Mouse (Mus musculus) neural tube, embryonic 15.5 days (tissue): ENCODE measurements around the gene Ctnnbl1. TPM values are rescaled to one million over a fixed set of nuclear protein-coding genes. Genes with fewer than 3 reads are reported as not detected.

ENCODE experiments used
- ATAC-seq: fragments of 200-750 bp; cut with Nextera tagmentation; 2 replicates; pipeline ENCODE4 v1.8.0; 2017; ENCODE audit warnings: mild to moderate bottlenecking, moderate TSS enrichment, moderate library complexity; ENCODE audit not compliant: low FRiP score
- H3K27ac ChIP-seq: fragments of 300-500 bp; sonication (generic); replicated peaks from 2 replicates; pipeline ENCODE4 v1.5.1; 2015; ENCODE audit warnings: mild to moderate bottlenecking, inconsistent platforms
- H3K27me3 ChIP-seq: fragments of 300-500 bp; sonication (generic); replicated peaks from 2 replicates; pipeline ENCODE4 v1.6.1; 2015; ENCODE audit warnings: inconsistent platforms
- H3K36me3 ChIP-seq: fragments of 300-500 bp; sonication (generic); 2 replicates; pipeline ENCODE4 v1.6.1; 2015; ENCODE audit warnings: inconsistent platforms
- H3K4me1 ChIP-seq: fragments of 300-500 bp; sonication (generic); 2 replicates; pipeline ENCODE4 v1.6.1; 2015; ENCODE audit warnings: inconsistent platforms
- H3K4me2 ChIP-seq: fragments of 300-500 bp; sonication (generic); 2 replicates; pipeline ENCODE4 v1.6.1; 2015; ENCODE audit warnings: inconsistent platforms, mild to moderate bottlenecking, moderate library complexity
- H3K4me3 ChIP-seq: fragments of 300-500 bp; sonication (generic); replicated peaks from 2 replicates; pipeline ENCODE4 v1.5.1; 2015; ENCODE audit warnings: mild to moderate bottlenecking, inconsistent platforms
- H3K9ac ChIP-seq: fragments of 300-500 bp; sonication (generic); replicated peaks from 2 replicates; pipeline ENCODE4 v1.6.1; 2015; ENCODE audit warnings: mild to moderate bottlenecking, inconsistent platforms
- H3K9me3 ChIP-seq: fragments of 300-500 bp; sonication (generic); replicated peaks from 2 replicates; pipeline ENCODE4 v1.6.1; 2016; ENCODE audit warnings: inconsistent platforms
- WGBS: fragments of 180-500 bp; shearing (Covaris S2); methylation state at CpG from one replicate; pipeline ENCODE4 v1.1.7; 2015; ENCODE audit warnings: mixed read lengths; 5-methylcytosine and 5-hydroxymethylcytosine counted together
- polyA plus RNA-seq: library from polyadenylated mRNA; unstranded; fragments of >200 nt; fragmentation: Nextera tagmentation; extraction: Ambion mirVana; gene quantifications from 2 replicates; pipeline ENCODE4 v1.2.1, GENCODE M21; 2015

Ctnnbl1 gene
- polyA plus RNA-seq, 1 experiment from 2014 or later: 51.3 TPM

DNA sequence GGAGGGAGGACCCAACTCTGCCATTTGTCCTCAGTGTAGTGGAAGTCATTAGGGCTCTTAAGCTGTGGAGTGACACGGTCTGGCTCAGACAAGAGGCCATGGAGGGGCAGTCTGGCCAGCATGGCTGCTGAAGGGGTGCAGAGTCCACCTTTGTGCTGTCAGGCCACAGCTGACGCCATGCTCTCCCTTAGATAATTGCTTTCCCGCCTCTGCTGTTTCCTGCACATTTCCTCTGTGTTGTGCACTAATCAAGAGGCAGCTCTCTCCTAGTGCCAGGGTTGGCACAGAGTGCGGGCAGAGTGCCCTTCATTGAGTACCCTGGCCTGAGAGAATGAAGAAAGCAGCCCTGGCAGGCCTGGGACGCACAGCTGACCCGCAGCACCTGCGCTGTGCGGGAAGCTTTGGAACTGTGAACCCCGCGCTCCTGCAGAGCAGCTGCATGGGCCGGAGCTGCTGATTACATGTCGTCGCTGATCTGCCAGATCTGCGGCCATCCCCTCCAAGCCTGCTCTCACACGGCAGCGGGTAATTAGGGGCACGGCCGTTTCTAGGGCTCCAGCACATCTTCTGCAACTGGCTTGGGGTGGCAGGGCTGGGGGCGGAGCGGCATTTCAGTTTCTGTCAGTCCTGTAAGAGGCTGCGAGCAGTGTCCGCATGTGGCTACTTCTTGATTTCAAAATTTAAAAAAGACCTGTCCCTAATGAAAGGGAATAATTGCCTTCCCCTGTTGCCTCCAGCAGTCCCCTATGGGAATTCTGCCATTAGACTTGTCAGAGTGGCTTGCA, 14.6 kb downstream of the Ctnnbl1 start:
- peaks cover 63% of the 10 kb centered on the region for H3K4me1 ChIP-seq
- H3K4me3 ChIP-seq: no peak overlapping the region

DNA sequence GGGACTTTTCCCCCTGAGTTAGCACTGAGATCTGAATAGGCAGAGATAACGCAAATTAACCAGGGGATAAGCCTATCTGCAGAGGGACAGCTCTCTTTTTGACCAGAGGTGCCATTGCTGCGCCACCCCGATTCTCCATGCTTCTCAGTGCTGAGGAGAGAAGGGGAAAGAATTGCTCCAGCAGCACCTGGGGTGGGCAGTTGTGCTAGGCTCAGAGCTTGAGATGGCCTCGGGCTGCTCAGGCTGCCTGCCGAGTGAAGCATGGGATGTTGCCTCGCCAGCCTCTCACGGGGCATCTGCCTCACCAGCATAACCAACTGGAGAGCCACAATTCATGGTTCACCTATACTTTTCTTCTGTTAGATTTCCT, 15.2 kb downstream of the Ctnnbl1 start:
- ATAC-seq: 0 out of 2 replicates have a peak, but pooled peaks have one; percentile 31
- Histone ChIP-seq H3K27me3 (no peaks in the 10 kb centered on the region), H3K9ac (peak overlapping the region; percentile 31; the same call in 1 of the 2 replicates), H3K4me3 (no peak overlapping the region), H3K27ac (peak overlapping the region; percentile 83), H3K4me2 (peak overlapping the region; percentile 45; the same call in 1 of the 2 replicates), H3K9me3 (no peaks in the 10 kb centered on the region), H3K36me3 (no peaks in the 10 kb centered on the region), H3K4me1 (peaks cover 68% of the 10 kb centered on the region)
- WGBS: 42% methylated on average over 7 of the region's 7 CpGs

More for the DNA sequence above, 14.6 kb downstream of the Ctnnbl1 start:
- peak; percentile 80 for ATAC-seq
- peak overlapping the region; percentile 31; the same call in 1 of the 2 replicates for H3K9ac ChIP-seq
- H3K4me2 ChIP-seq: peak overlapping the region; percentile 45
- H3K27ac ChIP-seq: peak overlapping the region; percentile 83
- WGBS: 29% methylated on average over 22 of the region's 22 CpGs
- no peaks in the 10 kb centered on the region for H3K27me3 ChIP-seq
- no peaks in the 10 kb centered on the region for H3K9me3 ChIP-seq
- H3K36me3 ChIP-seq: no peaks in the 10 kb centered on the region

DNA sequence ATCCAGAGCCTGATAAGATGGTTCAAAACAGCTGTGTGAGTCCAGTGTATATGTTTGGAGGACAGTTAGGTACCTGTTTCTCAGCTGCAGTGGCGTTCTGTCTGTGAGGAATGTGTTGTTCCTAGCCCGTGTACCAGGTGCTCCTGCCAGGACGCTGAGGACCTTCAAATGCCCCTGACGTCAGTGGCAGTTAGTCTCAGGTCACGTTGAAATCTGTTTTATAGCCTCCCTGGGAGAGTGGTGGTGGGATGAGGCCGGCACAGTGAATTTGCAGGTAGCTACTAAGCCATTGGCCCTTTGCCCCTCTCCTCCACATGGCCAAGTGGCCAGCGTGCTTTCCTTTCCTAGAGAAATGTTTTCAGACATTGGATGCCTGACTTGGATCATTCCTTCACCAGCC, 18.6 kb downstream of the Ctnnbl1 start:
- H3K4me2 ChIP-seq: no peak overlapping the region
- no peaks in the 10 kb centered on the region for H3K27me3 ChIP-seq
- H3K27ac ChIP-seq: peak overlapping the region; percentile 73; the same call in 1 of the 2 replicates
- ATAC-seq: no peak
- H3K9ac ChIP-seq: no peak overlapping the region
- peaks cover 58% of the 10 kb centered on the region for H3K4me1 ChIP-seq
- H3K9me3 ChIP-seq: no peaks in the 10 kb centered on the region
- H3K36me3 ChIP-seq: no peaks in the 10 kb centered on the region
- no peak overlapping the region for H3K4me3 ChIP-seq
- WGBS: 68% methylated on average over 7 of the region's 7 CpGs

DNA sequence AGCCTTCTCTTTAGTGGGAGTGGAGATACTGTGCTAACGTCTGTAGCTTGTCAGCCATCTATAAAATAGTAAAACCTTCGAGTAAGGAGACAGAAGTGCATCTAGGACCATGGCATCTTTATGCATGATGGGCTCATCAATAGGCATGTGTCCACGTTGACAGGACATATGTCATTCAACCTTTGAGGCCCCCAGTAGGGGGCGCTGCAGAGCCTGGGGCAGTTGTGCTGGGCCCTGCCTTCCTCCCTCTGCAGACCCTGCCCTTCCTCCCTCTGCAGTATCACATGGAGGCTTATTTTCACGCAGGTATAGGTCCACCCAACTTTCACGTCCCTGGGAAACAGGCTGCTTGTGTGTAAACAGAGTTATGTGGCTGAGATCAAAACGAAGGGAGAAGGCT, 19.0 kb downstream of the Ctnnbl1 start:
- Histone ChIP-seq H3K4me1 (peaks cover 54% of the 10 kb centered on the region), H3K9ac (no peak overlapping the region), H3K4me3 (no peak overlapping the region), H3K27me3 (no peaks in the 10 kb centered on the region), H3K36me3 (no peaks in the 10 kb centered on the region), H3K4me2 (no peak overlapping the region), H3K9me3 (no peaks in the 10 kb centered on the region), H3K27ac (0 out of 2 replicates have a peak overlapping the region, but pooled peaks have one; percentile 73)
- WGBS: 75% methylated on average over 7 of the region's 7 CpGs
- no peak for ATAC-seq

DNA sequence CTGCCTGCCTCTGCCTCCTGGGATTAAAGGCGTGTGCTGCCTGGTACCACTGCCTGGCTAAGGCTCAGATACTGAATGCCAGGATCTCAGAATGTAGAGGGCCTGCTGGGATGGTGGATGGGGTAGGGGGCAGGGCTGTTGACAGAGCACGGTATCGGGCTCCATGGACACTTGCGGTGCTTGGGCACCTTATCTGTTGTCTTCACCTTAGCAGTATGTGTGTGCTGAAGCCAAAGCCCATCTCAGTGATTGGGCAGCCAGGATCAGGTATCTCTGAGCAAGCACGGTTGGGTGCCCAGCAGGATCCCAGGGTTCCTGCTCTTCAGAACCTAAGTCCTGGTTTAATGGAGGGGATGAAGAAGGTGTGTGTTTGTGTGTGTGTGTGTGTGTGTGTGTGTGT, 21.2 kb downstream of the Ctnnbl1 start:
- no peak overlapping the region for H3K9ac ChIP-seq
- no peak; the same call in 1 of the 2 replicates for ATAC-seq
- no peak overlapping the region for H3K4me2 ChIP-seq
- peaks cover 32% of the 10 kb centered on the region for H3K4me1 ChIP-seq
- no peak overlapping the region for H3K27ac ChIP-seq
- no peaks in the 10 kb centered on the region for H3K36me3 ChIP-seq
- no peak overlapping the region for H3K4me3 ChIP-seq
- H3K9me3 ChIP-seq: no peaks in the 10 kb centered on the region
- WGBS: 90% methylated on average over 5 of the region's 5 CpGs
- no peaks in the 10 kb centered on the region for H3K27me3 ChIP-seq

DNA sequence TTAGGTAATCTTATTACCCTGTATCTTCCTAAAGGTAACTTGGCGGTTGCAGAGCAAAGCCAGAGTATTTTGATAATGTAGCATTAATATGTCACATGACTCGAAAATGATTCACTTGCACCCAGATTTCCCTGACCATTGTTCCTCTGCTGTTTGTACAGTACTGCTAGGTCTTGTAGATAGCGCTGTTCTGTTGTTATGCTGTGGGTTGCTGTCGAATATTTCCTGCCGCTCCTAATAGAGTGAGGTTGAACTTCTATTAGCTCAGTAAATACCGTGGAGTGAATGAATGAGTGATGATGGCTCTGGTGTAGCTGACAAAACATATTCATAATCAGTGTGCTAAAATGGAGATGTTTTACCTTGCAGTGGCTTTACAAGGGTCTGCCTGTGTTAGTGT, 22.5 kb downstream of the Ctnnbl1 start:
- Histone ChIP-seq H3K36me3 (no peaks in the 10 kb centered on the region), H3K9me3 (no peaks in the 10 kb centered on the region), H3K9ac (no peak overlapping the region), H3K4me2 (no peak overlapping the region), H3K27me3 (no peaks in the 10 kb centered on the region), H3K4me3 (no peak overlapping the region), H3K27ac (no peak overlapping the region), H3K4me1 (peaks cover 25% of the 10 kb centered on the region)
- WGBS: 79% methylated on average over 6 of the region's 6 CpGs
- ATAC-seq: no peak

DNA sequence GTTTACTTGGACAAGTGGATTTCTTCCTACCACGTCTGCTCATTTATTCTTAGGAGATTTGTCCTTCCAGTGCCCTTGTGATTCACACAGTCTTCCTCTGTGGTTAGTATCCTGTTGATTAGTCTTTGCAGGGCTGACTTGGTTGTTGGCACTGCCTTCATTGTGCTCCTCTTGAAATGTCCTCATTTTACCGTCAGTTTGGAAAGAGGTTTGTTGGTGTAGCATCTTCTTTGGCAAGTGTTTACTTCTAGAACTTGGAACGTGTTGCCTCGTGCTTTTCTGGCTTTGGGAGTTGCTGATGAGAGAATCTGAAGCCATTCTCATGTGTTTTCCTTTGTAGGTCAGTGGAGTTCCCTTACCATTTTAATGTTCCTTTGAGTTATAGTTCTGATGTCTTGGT, 25.7 kb downstream of the Ctnnbl1 start:
- Histone ChIP-seq H3K4me3 (no peak overlapping the region), H3K9ac (no peak overlapping the region), H3K4me1 (peaks cover 36% of the 10 kb centered on the region), H3K9me3 (no peaks in the 10 kb centered on the region), H3K4me2 (no peak overlapping the region), H3K27ac (no peak overlapping the region), H3K36me3 (no peaks in the 10 kb centered on the region), H3K27me3 (no peaks in the 10 kb centered on the region)
- no peak for ATAC-seq
- 88% methylated on average over 4 of the region's 4 CpGs for WGBS

DNA sequence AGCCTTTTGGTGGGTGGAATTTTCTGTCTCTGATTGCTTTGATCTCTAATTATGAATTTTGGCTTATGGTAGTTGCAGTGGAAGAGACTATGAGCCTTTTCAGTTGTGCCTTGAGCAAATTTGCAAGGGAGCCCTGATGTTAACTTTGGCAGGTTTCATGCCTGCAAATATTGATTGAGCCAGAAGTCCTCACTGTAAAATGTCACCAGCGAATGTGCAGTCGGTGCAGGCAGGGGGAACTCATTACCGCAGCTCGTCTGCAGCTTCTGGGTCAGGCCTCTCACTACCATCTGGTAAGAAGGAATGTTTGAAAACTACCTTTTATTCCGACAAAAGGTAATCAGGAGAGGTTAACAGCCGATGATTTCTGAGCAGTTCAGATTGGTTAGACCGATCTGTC, 29.4 kb downstream of the Ctnnbl1 start:
- 30% methylated on average over 7 of the region's 7 CpGs for WGBS
- peak overlapping the region; percentile 69 for H3K27ac ChIP-seq
- no peak overlapping the region for H3K4me3 ChIP-seq
- peaks cover 62% of the 10 kb centered on the region for H3K4me1 ChIP-seq
- H3K36me3 ChIP-seq: no peaks in the 10 kb centered on the region
- H3K9ac ChIP-seq: no peak overlapping the region
- H3K4me2 ChIP-seq: no peak overlapping the region
- ATAC-seq: no peak
- no peaks in the 10 kb centered on the region for H3K27me3 ChIP-seq
- no peaks in the 10 kb centered on the region for H3K9me3 ChIP-seq

DNA sequence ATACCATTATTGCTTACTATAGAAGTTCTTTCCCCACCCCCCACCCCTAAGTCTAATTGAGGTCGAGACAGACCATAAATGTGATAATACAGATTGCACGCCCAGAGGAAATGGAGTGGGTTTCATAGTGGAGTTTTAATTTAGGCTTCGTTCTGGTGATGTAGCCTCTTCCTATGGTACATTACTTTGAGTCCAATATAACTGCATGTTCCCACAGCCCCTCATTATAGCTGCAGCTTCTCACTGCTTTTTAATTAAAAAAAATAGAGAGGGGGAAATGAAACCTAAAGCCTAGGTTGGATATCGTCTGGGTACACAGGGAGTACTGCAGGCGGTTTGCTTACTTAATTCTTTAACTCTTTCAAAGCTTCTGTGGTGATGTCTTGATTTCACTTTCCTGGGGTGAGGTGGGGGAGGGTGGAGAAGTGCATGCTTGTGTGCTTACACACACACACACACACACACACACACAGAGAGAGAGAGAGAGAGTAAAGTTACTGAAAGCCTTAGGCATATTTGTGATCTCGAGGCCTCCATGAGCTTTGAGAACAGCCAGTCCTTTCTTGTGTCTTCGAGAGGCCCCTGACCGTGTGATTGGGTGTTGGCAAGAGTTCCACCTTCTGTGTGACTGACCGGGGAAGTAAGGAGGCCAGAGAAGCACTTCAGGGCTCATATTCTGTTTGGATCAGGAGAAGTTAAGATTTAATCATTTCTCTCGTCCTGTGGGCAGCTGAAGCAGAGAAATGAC, 31.7 kb downstream of the Ctnnbl1 start:
- peak overlapping the region; percentile 69 for H3K27ac ChIP-seq
- H3K9me3 ChIP-seq: no peaks in the 10 kb centered on the region
- no peak overlapping the region for H3K4me2 ChIP-seq
- no peaks in the 10 kb centered on the region for H3K27me3 ChIP-seq
- H3K4me3 ChIP-seq: no peak overlapping the region
- no peaks in the 10 kb centered on the region for H3K36me3 ChIP-seq
- no peak overlapping the region for H3K9ac ChIP-seq
- WGBS: 29% methylated on average over 10 of the region's 10 CpGs
- H3K4me1 ChIP-seq: peaks cover 70% of the 10 kb centered on the region
- peak; percentile 82 for ATAC-seq

DNA sequence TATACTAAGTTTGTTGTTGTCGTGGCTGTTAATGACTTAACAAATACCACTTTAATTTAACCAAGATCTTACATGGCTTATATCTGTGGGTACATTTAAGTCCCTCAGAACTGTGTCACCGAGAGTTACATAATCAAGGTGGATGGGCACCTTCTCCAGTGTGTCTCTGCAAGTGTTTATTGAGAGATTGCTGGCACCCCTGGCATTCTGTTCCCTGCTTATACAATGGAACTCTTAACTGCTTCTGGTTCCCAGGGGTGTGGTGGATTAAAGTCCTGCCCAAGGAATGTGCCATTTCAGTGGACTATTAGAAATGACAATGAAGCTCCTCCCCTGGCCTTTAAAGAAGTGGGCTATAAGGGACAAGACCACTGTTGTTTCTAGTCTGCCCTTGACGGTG, 33.6 kb downstream of the Ctnnbl1 start:
- no peak for ATAC-seq
- H3K27ac ChIP-seq: peak overlapping the region; percentile 71
- H3K36me3 ChIP-seq: peaks cover 5% of the 10 kb centered on the region
- no peak overlapping the region for H3K4me3 ChIP-seq
- H3K9ac ChIP-seq: no peak overlapping the region
- peaks cover 61% of the 10 kb centered on the region for H3K4me1 ChIP-seq
- H3K9me3 ChIP-seq: no peaks in the 10 kb centered on the region
- H3K4me2 ChIP-seq: no peak overlapping the region
- H3K27me3 ChIP-seq: no peaks in the 10 kb centered on the region
- WGBS: 58% methylated on average over 3 of the region's 3 CpGs

DNA sequence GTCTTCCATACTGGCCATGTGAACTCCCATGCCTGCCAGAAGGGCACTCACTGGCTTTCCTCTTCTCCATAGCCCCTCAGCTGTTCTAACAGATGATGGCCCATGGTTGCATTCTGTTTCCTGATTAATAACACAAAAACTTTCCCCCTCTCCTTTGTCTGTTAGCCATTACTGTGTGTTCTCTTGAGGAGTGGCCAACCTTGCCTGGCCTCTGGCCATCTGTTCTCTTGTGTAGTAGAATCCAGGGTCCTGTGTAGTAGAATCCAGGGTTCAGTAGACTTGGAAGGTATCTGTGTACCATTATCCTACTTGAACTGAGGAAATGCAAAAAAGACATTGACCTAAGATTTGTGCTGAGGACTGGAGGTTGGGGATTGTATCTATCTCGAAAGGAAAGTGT, 36.5 kb downstream of the Ctnnbl1 start:
- Histone ChIP-seq H3K27me3 (no peaks in the 10 kb centered on the region), H3K36me3 (peaks cover 8% of the 10 kb centered on the region), H3K27ac (0 out of 2 replicates have a peak overlapping the region, but pooled peaks have one; percentile 18), H3K9me3 (no peaks in the 10 kb centered on the region), H3K4me3 (no peak overlapping the region), H3K4me2 (no peak overlapping the region), H3K4me1 (peaks cover 40% of the 10 kb centered on the region), H3K9ac (no peak overlapping the region)
- no peak for ATAC-seq
- 90% methylated on average over 1 of the region's 1 CpGs for WGBS

DNA sequence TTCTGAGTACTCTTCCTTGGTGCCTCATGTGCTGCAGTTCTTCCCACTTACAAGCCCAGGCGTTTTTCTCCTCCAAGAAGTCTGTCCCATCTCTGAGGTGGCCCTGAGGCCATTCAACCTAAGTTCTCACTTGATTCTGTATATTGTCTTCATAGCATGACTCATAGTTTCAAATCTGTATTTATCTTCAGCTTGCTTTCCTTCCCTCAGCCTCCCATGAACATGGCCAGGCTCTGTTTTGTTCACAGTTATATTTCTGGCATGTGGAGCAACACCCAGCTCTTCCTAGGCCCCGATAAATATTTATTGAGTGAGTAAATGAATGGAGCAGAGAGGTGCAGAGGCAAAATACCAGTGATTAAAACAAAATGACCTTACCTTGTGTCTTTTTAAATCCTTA, 38.8 kb downstream of the Ctnnbl1 start:
- no peak overlapping the region; the same call in 1 of the 2 replicates for H3K27ac ChIP-seq
- ATAC-seq: no peak
- peaks cover 9% of the 10 kb centered on the region for H3K36me3 ChIP-seq
- WGBS: 81% methylated on average over 2 of the region's 2 CpGs
- H3K4me1 ChIP-seq: peaks cover 22% of the 10 kb centered on the region
- no peak overlapping the region for H3K4me3 ChIP-seq
- H3K9ac ChIP-seq: no peak overlapping the region
- H3K4me2 ChIP-seq: no peak overlapping the region
- no peaks in the 10 kb centered on the region for H3K27me3 ChIP-seq
- no peaks in the 10 kb centered on the region for H3K9me3 ChIP-seq
